Comparison of ENCODE assay signal across 7 mouse cellular contexts in genomic region chr14:55618486-55619195, GRCm38 (mm10). TPM values are rescaled to one million over a fixed set of nuclear protein-coding genes. Genes with fewer than 3 reads are reported as not detected.
DNase-seq lines count a peak whose midpoint lies in the region; ATAC-seq and TF ChIP-seq lines count a peak whose summit lies in the region.

No protein-coding gene starts in this region.

- H3K4me1 ChIP-seq in thymus, adult 2 months (replicated peaks; ENCODE audit: control insufficient read depth, insufficient read depth, low read length): peaks cover 8% of the 10 kb centered on the region
- H3K4me1 ChIP-seq in embryonic facial prominence, embryonic 15.5 days: no peaks in the 10 kb centered on the region
- no peaks in the 10 kb centered on the region for H3K4me1 ChIP-seq in limb, embryonic 11.5 days (ENCODE audit: control insufficient read depth, insufficient read depth, low read length)
- no peaks in the 10 kb centered on the region for H3K4me1 ChIP-seq in neural tube, embryonic 15.5 days

- no peak for DNase-seq in thymus, adult 2 months
- DNase-seq in thymus, adult 18-20 months: no peak
- no peak for DNase-seq in limb, embryonic 11.5 days (ENCODE audit: low spot score)
- no peak for DNase-seq in embryo, embryonic 11 days
- DNase-seq in urinary bladder, postnatal 36 days (ENCODE audit: low spot score in 2 of 2): no peak

- 20% methylated on average over 22 of the region's 22 CpGs for WGBS in thymus, adult 2 months
- 42% methylated on average over 22 of the region's 22 CpGs for WGBS in embryonic facial prominence, embryonic 15.5 days
- WGBS in limb, embryonic 11.5 days: 41% methylated on average over 22 of the region's 22 CpGs
- 57% methylated on average over 22 of the region's 22 CpGs for WGBS in neural tube, embryonic 15.5 days

- H3K27ac ChIP-seq in thymus, adult 2 months (ENCODE audit: control insufficient read depth, insufficient read depth, low read length): no peak overlapping the region; the same call in 1 of the 2 replicates
- H3K27ac ChIP-seq in embryonic facial prominence, embryonic 15.5 days (replicated peaks): no peak overlapping the region
- H3K27ac ChIP-seq in limb, embryonic 11.5 days (replicated peaks; ENCODE audit: low read depth, low read length): no peak overlapping the region
- peak overlapping the region; percentile 39 for H3K27ac ChIP-seq in neural tube, embryonic 15.5 days (replicated peaks)

- H3K36me3 ChIP-seq in thymus, adult 2 months (ENCODE audit: control insufficient read depth, insufficient read depth, low read length): no peaks in the 10 kb centered on the region
- H3K36me3 ChIP-seq in embryonic facial prominence, embryonic 15.5 days: no peaks in the 10 kb centered on the region
- no peaks in the 10 kb centered on the region for H3K36me3 ChIP-seq in limb, embryonic 11.5 days (ENCODE audit: control insufficient read depth, insufficient read depth, low read length)
- no peaks in the 10 kb centered on the region for H3K36me3 ChIP-seq in neural tube, embryonic 15.5 days

- no peak for TF ChIP-seq POLR2A in thymus, adult 2 months (IDR thresholded peaks at IDR 0.05; ENCODE audit: control insufficient read depth, extremely low read depth, insufficient read depth, low read length, poor library complexity)

- no peak for ATAC-seq in embryonic facial prominence, embryonic 15.5 days (ENCODE audit: insufficient number of reproducible peaks, low FRiP score, low TSS enrichment, low read depth)
- no peak for ATAC-seq in limb, embryonic 11.5 days (ENCODE audit: insufficient number of reproducible peaks, low FRiP score, low TSS enrichment, low read depth)
- ATAC-seq in neural tube, embryonic 15.5 days (ENCODE audit: low FRiP score): peak; percentile 49; the same call in 1 of the 2 replicates

- no peaks in the 10 kb centered on the region for H3K9me3 ChIP-seq in embryonic facial prominence, embryonic 15.5 days (replicated peaks)
- H3K9me3 ChIP-seq in limb, embryonic 11.5 days (ENCODE audit: control insufficient read depth, low read length): no peaks in the 10 kb centered on the region
- H3K9me3 ChIP-seq in neural tube, embryonic 15.5 days (replicated peaks): no peaks in the 10 kb centered on the region

- no peak for TF ChIP-seq CTCF in thymus, adult 2 months (IDR thresholded peaks at IDR 0.05; ENCODE audit: borderline replicate concordance, control insufficient read depth, extremely low read depth, insufficient read depth, low read length, poor library complexity)

- H3K9ac ChIP-seq in embryonic facial prominence, embryonic 15.5 days: no peak overlapping the region
- H3K9ac ChIP-seq in limb, embryonic 11.5 days (ENCODE audit: low read length): 0 out of 2 replicates have a peak overlapping the region, but pooled peaks have one; percentile 1
- peak overlapping the region; percentile 29; the same call in 1 of the 2 replicates for H3K9ac ChIP-seq in neural tube, embryonic 15.5 days (replicated peaks)

- H3K4me2 ChIP-seq in embryonic facial prominence, embryonic 15.5 days (replicated peaks): peak overlapping the region; percentile 22
- peak overlapping the region; percentile 42 for H3K4me2 ChIP-seq in limb, embryonic 11.5 days (ENCODE audit: low read depth, severe bottlenecking)
- peak overlapping the region; percentile 45 for H3K4me2 ChIP-seq in neural tube, embryonic 15.5 days

- peak overlapping the region; percentile 24 for H3K4me3 ChIP-seq in thymus, adult 2 months (ENCODE audit: control insufficient read depth, insufficient read depth, low read length)
- H3K4me3 ChIP-seq in embryonic facial prominence, embryonic 15.5 days (replicated peaks): no peak overlapping the region
- H3K4me3 ChIP-seq in limb, embryonic 11.5 days (ENCODE audit: low read depth, low read length): peak overlapping the region; percentile 14
- peak overlapping the region; percentile 37 for H3K4me3 ChIP-seq in neural tube, embryonic 15.5 days (replicated peaks)

- no peaks in the 10 kb centered on the region for H3K27me3 ChIP-seq in thymus, adult 2 months (ENCODE audit: control insufficient read depth, insufficient read depth, low read length)
- no peaks in the 10 kb centered on the region for H3K27me3 ChIP-seq in embryonic facial prominence, embryonic 15.5 days
- H3K27me3 ChIP-seq in limb, embryonic 11.5 days (ENCODE audit: control insufficient read depth, insufficient read depth, low read length): no peaks in the 10 kb centered on the region
- no peaks in the 10 kb centered on the region for H3K27me3 ChIP-seq in neural tube, embryonic 15.5 days (replicated peaks)

RNA-seq across cellular contexts. Expression of gene Rec8, which starts 0.8 kb away (rescaled TPM):
- polyA plus RNA-seq in thymus, adult 2 months (2012; rRNA removed): 2.9 and 3.7 TPM in 2 replicates
- 2.3 and 2.9 TPM in 2 replicates for polyA plus RNA-seq in embryonic facial prominence, embryonic 15.5 days (2015; fragmentation: Nextera tagmentation; extraction: Ambion mirVana)
- polyA plus RNA-seq in limb, embryonic 11.5 days (2014; fragmentation: Nextera tagmentation; extraction: Ambion mirVana): 7.7 TPM in 2 replicates
- 15.1 and 16.6 TPM in 2 replicates for polyA plus RNA-seq in neural tube, embryonic 15.5 days (2015; fragmentation: Nextera tagmentation; extraction: Ambion mirVana)

RNA-seq across cellular contexts. Expression of gene Irf9, which starts 15.3 kb away (rescaled TPM):
- polyA plus RNA-seq in thymus, adult 2 months (2012; rRNA removed): 135 and 162 TPM in 2 replicates
- 12.8 and 17.3 TPM in 2 replicates for polyA plus RNA-seq in embryonic facial prominence, embryonic 15.5 days (2015; fragmentation: Nextera tagmentation; extraction: Ambion mirVana)
- polyA plus RNA-seq in limb, embryonic 11.5 days (2014; fragmentation: Nextera tagmentation; extraction: Ambion mirVana): 5.9 and 6.7 TPM in 2 replicates
- polyA plus RNA-seq in neural tube, embryonic 15.5 days (2015; fragmentation: Nextera tagmentation; extraction: Ambion mirVana): 10.4 and 13.2 TPM in 2 replicates

RNA-seq across cellular contexts. Expression of gene Ipo4, which starts 17.1 kb away (rescaled TPM):
- polyA plus RNA-seq in thymus, adult 2 months (2012; rRNA removed): 68.1 and 71.6 TPM in 2 replicates
- polyA plus RNA-seq in embryonic facial prominence, embryonic 15.5 days (2015; fragmentation: Nextera tagmentation; extraction: Ambion mirVana): 122 and 129 TPM in 2 replicates
- 91.5 and 100 TPM in 2 replicates for polyA plus RNA-seq in limb, embryonic 11.5 days (2014; fragmentation: Nextera tagmentation; extraction: Ambion mirVana)
- 110 and 121 TPM in 2 replicates for polyA plus RNA-seq in neural tube, embryonic 15.5 days (2015; fragmentation: Nextera tagmentation; extraction: Ambion mirVana)

RNA-seq across cellular contexts. Expression of gene Gm49378, which starts 19.1 kb away (rescaled TPM):
- polyA plus RNA-seq in thymus, adult 2 months (2012; rRNA removed): 10.2 and 10.9 TPM in 2 replicates
- 0.75 and 1.4 TPM in 2 replicates for polyA plus RNA-seq in embryonic facial prominence, embryonic 15.5 days (2015; fragmentation: Nextera tagmentation; extraction: Ambion mirVana)
- 2.2 and 2.9 TPM in 2 replicates for polyA plus RNA-seq in limb, embryonic 11.5 days (2014; fragmentation: Nextera tagmentation; extraction: Ambion mirVana)
- polyA plus RNA-seq in neural tube, embryonic 15.5 days (2015; fragmentation: Nextera tagmentation; extraction: Ambion mirVana): 0.77 and 1.7 TPM in 2 replicates

RNA-seq across cellular contexts. Expression of gene Tm9sf1, which starts 25.0 kb away (rescaled TPM):
- polyA plus RNA-seq in thymus, adult 2 months (2012; rRNA removed): 98.1 and 102 TPM in 2 replicates
- 114 and 118 TPM in 2 replicates for polyA plus RNA-seq in embryonic facial prominence, embryonic 15.5 days (2015; fragmentation: Nextera tagmentation; extraction: Ambion mirVana)
- polyA plus RNA-seq in limb, embryonic 11.5 days (2014; fragmentation: Nextera tagmentation; extraction: Ambion mirVana): 83.2 and 83.3 TPM in 2 replicates
- polyA plus RNA-seq in neural tube, embryonic 15.5 days (2015; fragmentation: Nextera tagmentation; extraction: Ambion mirVana): 62.6 and 72.5 TPM in 2 replicates
